Mouse (Mus musculus): ENCODE measurements at regions not wholly inside any gene's neighbourhood (a gene's known extent, or its start where the extent isn't known, plus 50 kb on each side); places are given as distances from the start of the nearest gene placed in this dataset.

DNA sequence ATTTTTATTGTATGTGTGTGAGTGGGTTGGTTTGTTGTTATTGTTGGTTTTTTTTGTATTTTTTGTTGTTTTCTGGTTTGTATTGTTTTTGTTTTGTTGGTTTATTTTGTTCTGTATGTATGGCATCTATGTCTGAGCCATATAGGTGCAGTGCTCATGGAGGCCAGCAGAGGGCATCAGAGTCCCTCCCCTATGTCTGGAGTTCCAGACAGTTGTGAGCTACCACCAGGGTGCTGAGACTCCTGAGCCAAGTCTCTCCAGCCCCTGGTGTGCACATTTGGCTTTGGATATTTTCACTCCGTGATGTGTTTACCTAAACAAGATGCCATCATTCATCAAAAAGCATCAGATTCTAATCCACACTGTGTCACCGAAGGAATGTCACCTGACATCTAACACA, 59.2 kb upstream of the Nudt7 start:
- in situ Hi-C loops (cut with MboI; ENCODE audit: low pct_ligation_motif_present, low pct_unique_long_range_greater_than_20kb, low sequenced_read_pairs) = loop anchor here (10.0 kb wide), 1 partner anchor 301 kb away; no protein-coding TSS in a partner anchor
- H3K27me3 ChIP-seq (replicated peaks) = no peaks in the 10 kb centered on the region
- dilution Hi-C loops (cut with MboI; ENCODE audit: extremely low pct_ligation_motif_present, extremely low pct_unique_long_range_greater_than_20kb, low sequenced_read_pairs) = no loop called here
- peaks cover 46% of the 10 kb centered on the region for H3K9me3 ChIP-seq (replicated peaks; ENCODE audit: low read length)
- peak; percentile 8 for DNase-seq (ENCODE audit: extremely low read depth)
- TF ChIP-seq SMC3 (IDR thresholded peaks at IDR 0.05; ENCODE audit: low read depth, low read length) = peak; percentile 42
- TF ChIP-seq MAZ (IDR thresholded peaks at IDR 0.05; ENCODE audit: low read depth, low read length) = no peak
- no peak for TF ChIP-seq NRF1 (IDR thresholded peaks at IDR 0.05; ENCODE audit: low read depth, low read length)
- TF ChIP-seq POLR2A (IDR thresholded peaks at IDR 0.05; ENCODE audit: low read depth, low read length) = no peak
- TF ChIP-seq ZNF384 (IDR thresholded peaks at IDR 0.05; ENCODE audit: low read depth, low read length) = no peak
- no peak for TF ChIP-seq ELF1 (IDR thresholded peaks at IDR 0.05; ENCODE audit: low read depth, low read length)
- TF ChIP-seq E2F4 (IDR thresholded peaks at IDR 0.05; ENCODE audit: insufficient replicate concordance, low read depth, low read length) = no peak
- TF ChIP-seq PAX5 (IDR thresholded peaks at IDR 0.05; ENCODE audit: low read length) = no peak
- TF ChIP-seq RAD21 (IDR thresholded peaks at IDR 0.05; ENCODE audit: low read depth, low read length) = peak; percentile 23
- TF ChIP-seq ZKSCAN1 (IDR thresholded peaks at IDR 0.05; ENCODE audit: borderline replicate concordance, low read depth, low read length) = no peak
- no peak for TF ChIP-seq JUND (conservative IDR thresholded peaks at IDR 0.05; ENCODE audit: low read depth, low read length)
- TF ChIP-seq EP300 (IDR thresholded peaks at IDR 0.05; ENCODE audit: low read length) = no peak
- TF ChIP-seq MEF2A (IDR thresholded peaks at IDR 0.05; ENCODE audit: borderline replicate concordance, low read depth, low read length) = no peak
- TF ChIP-seq MYC (IDR thresholded peaks at IDR 0.05; ENCODE audit: low read depth, low read length) = no peak
- no peak for TF ChIP-seq UBTF (IDR thresholded peaks at IDR 0.05; ENCODE audit: low read depth, low read length)
- TF ChIP-seq CTCF (conservative IDR thresholded peaks at IDR 0.05 in 1 of 2, IDR thresholded peaks at IDR 0.05 in 1 of 2; ENCODE audit: low read depth in 2 of 2, low read length in 2 of 2) = peak in 1 of 2 experiments; percentile 54; a peak in 2 of 4 replicates
- H3K4me2 ChIP-seq (ENCODE audit: insufficient read depth, low read depth, poor library complexity, severe bottlenecking) = no peak overlapping the region
- H3K79me2 ChIP-seq (replicated peaks; ENCODE audit: control insufficient read depth, extremely low read depth, insufficient read depth, poor library complexity, severe bottlenecking) = no peaks in the 10 kb centered on the region
- no peak overlapping the region for H3K4me3 ChIP-seq (replicated peaks in 1 of 3; ENCODE audit: low read depth in 2 of 3, low read length in 2 of 3, poor library complexity in 1 of 3)
- no peaks in the 10 kb centered on the region for H3K4me1 ChIP-seq (ENCODE audit: control insufficient read depth in 1 of 2, insufficient read depth in 2 of 2)
- no peak overlapping the region for H3K9ac ChIP-seq (ENCODE audit: insufficient read depth, low read depth)
- H3K36me3 ChIP-seq (replicated peaks in 1 of 2; ENCODE audit: control insufficient read depth in 1 of 2, insufficient read depth in 1 of 2, low read length in 1 of 2) = no peaks in the 10 kb centered on the region
- H3K27ac ChIP-seq (ENCODE audit: insufficient read depth, low read depth) = no peak overlapping the region

DNA sequence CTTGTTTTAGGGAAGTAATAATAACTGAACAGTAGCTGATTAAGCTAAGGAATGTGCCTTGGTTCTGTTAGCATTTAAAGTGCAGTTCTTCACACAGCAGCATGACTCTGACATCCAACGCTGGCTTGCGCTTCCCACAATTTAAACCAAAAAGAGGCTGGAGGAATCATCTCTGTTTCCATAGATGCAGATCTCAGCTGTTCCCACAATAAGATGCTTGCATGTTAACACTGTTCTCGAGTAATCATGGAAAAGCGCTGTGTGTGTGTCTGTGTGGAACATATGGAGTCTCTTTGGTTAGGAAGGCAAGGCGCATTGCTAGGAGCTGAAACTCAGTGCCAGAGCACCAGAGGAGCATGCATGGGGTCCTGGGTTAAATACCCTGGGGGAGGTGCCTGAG, 56.7 kb upstream of the Nudt7 start:
- TF ChIP-seq USF1 (IDR thresholded peaks at IDR 0.05; ENCODE audit: low read depth, low read length) (no peak), ZNF384 (IDR thresholded peaks at IDR 0.05; ENCODE audit: low read depth, low read length) (no peak), MYC (IDR thresholded peaks at IDR 0.05; ENCODE audit: low read depth, low read length) (no peak), BHLHE40 (IDR thresholded peaks at IDR 0.05; ENCODE audit: low read depth, low read length) (no peak), NELFE (IDR thresholded peaks at IDR 0.05; ENCODE audit: low read depth, low read length) (no peak), E2F4 (IDR thresholded peaks at IDR 0.05; ENCODE audit: insufficient replicate concordance, low read depth, low read length) (no peak), EP300 (IDR thresholded peaks at IDR 0.05; ENCODE audit: low read length) (no peak), SIN3A (IDR thresholded peaks at IDR 0.05; ENCODE audit: low read length) (no peak), HCFC1 (IDR thresholded peaks at IDR 0.05; ENCODE audit: low read depth, low read length) (no peak), MEF2A (IDR thresholded peaks at IDR 0.05; ENCODE audit: borderline replicate concordance, low read depth, low read length) (no peak), ZKSCAN1 (IDR thresholded peaks at IDR 0.05; ENCODE audit: borderline replicate concordance, low read depth, low read length) (no peak), USF2 (conservative IDR thresholded peaks at IDR 0.05; ENCODE audit: low read depth, low read length) (no peak), POLR2A (IDR thresholded peaks at IDR 0.05; ENCODE audit: low read depth, low read length) (no peak), CHD2 (IDR thresholded peaks at IDR 0.05; ENCODE audit: low read length) (no peak), ZC3H11A (IDR thresholded peaks at IDR 0.05; ENCODE audit: low read depth, low read length) (no peak), TCF12 (IDR thresholded peaks at IDR 0.05; ENCODE audit: low read depth, low read length) (no peak), MXI1 (IDR thresholded peaks at IDR 0.05; ENCODE audit: low read depth, low read length) (no peak), RAD21 (IDR thresholded peaks at IDR 0.05; ENCODE audit: low read depth, low read length) (no peak)
- no peak for DNase-seq (ENCODE audit: extremely low read depth)
- in situ Hi-C loops (cut with MboI; ENCODE audit: low pct_ligation_motif_present, low pct_unique_long_range_greater_than_20kb, low sequenced_read_pairs) = loop anchor here (10.0 kb wide), 1 partner anchor 298 kb away; no protein-coding TSS in a partner anchor
- H3K79me2 ChIP-seq (replicated peaks; ENCODE audit: control insufficient read depth, extremely low read depth, insufficient read depth, poor library complexity, severe bottlenecking) = no peaks in the 10 kb centered on the region
- H3K36me3 ChIP-seq (replicated peaks in 1 of 2; ENCODE audit: control insufficient read depth in 1 of 2, insufficient read depth in 1 of 2, low read length in 1 of 2) = no peaks in the 10 kb centered on the region
- H3K4me1 ChIP-seq (ENCODE audit: control insufficient read depth in 1 of 2, insufficient read depth in 2 of 2) = no peaks in the 10 kb centered on the region
- H3K27ac ChIP-seq (ENCODE audit: insufficient read depth, low read depth) = no peak overlapping the region
- H3K4me3 ChIP-seq (replicated peaks in 1 of 3; ENCODE audit: low read depth in 2 of 3, low read length in 2 of 3, poor library complexity in 1 of 3) = no peak overlapping the region
- no peak overlapping the region for H3K4me2 ChIP-seq (ENCODE audit: insufficient read depth, low read depth, poor library complexity, severe bottlenecking)
- no peak overlapping the region for H3K9ac ChIP-seq (ENCODE audit: insufficient read depth, low read depth)
- no peaks in the 10 kb centered on the region for H3K27me3 ChIP-seq (replicated peaks)
- H3K9me3 ChIP-seq (replicated peaks; ENCODE audit: low read length) = peaks cover 38% of the 10 kb centered on the region
- dilution Hi-C loops (cut with MboI; ENCODE audit: extremely low pct_ligation_motif_present, extremely low pct_unique_long_range_greater_than_20kb, low sequenced_read_pairs) = no loop called here
